Mouse (Mus musculus) spleen, adult 18-20 months (tissue): ENCODE data around the gene Ncor1.
"Not testable (repeated sequence)": the region's sequence is repeated elsewhere in the genome, so short reads cannot be mapped to it uniquely, and the experiment has no call there.

ENCODE experiments used
- DNase-seq, 2 experiments: peaks; one replicate each; pipeline ENCODE4 v3.0.0; 2022; ENCODE audit warnings: mixed read lengths in 2 of 2

Gene Ncor1

GRCm38 (mm10) chr11:62457891-62458270 is 460 bp downstream of the Ncor1 start:
- no peak for DNase-seq

- DNase-seq: peak; percentile 84 to 89
These were observed 975 bp downstream of the Ncor1 start for GRCm38 (mm10) chr11:62457241-62457890.

GRCm38 (mm10) chr11:62456483-62457172 is 1.7 kb downstream of the Ncor1 start:
- DNase-seq: peak in 1 of 2 experiments; percentile 44

- DNase-seq: no peak
These were observed 2.3 kb downstream of the Ncor1 start for GRCm38 (mm10) chr11:62456021-62456482.

GRCm38 (mm10) chr11:62455193-62455592 is 3.1 kb downstream of the Ncor1 start:
- DNase-seq: no peak

GRCm38 (mm10) chr11:62448971-62449370 is 9.4 kb downstream of the Ncor1 start:
- no peak for DNase-seq

GRCm38 (mm10) chr11:62445799-62446198 is 12.5 kb downstream of the Ncor1 start:
- DNase-seq: no peak

- DNase-seq: no peak
These were observed 17.5 kb downstream of the Ncor1 start for GRCm38 (mm10) chr11:62440670-62441315.

- no peak for DNase-seq
These were observed 26.1 kb downstream of the Ncor1 start for GRCm38 (mm10) chr11:62432211-62432610.

GRCm38 (mm10) chr11:62427105-62427504 is 31.2 kb downstream of the Ncor1 start:
- DNase-seq: peak; percentile 10 to 60

GRCm38 (mm10) chr11:62426266-62426665 is 32.1 kb downstream of the Ncor1 start:
- no peak for DNase-seq

GRCm38 (mm10) chr11:62424525-62424924 is 33.8 kb downstream of the Ncor1 start:
- DNase-seq: no peak

GRCm38 (mm10) chr11:62415026-62415425 is 43.3 kb downstream of the Ncor1 start:
- DNase-seq: no peak

- DNase-seq: no peak
These were observed 48.7 kb downstream of the Ncor1 start for GRCm38 (mm10) chr11:62409611-62410010.

GRCm38 (mm10) chr11:62408848-62409247 is 49.5 kb downstream of the Ncor1 start:
- DNase-seq: no peak

GRCm38 (mm10) chr11:62396405-62396804 is 61.9 kb downstream of the Ncor1 start:
- peak in 1 of 2 experiments; percentile 21 for DNase-seq

GRCm38 (mm10) chr11:62388331-62388679 is 70.0 kb downstream of the Ncor1 start:
- no peak for DNase-seq

- no peak for DNase-seq
These were observed 70.6 kb downstream of the Ncor1 start for GRCm38 (mm10) chr11:62387608-62388330.

GRCm38 (mm10) chr11:62377202-62377851 is 81.0 kb downstream of the Ncor1 start:
- DNase-seq: not testable (repeated sequence)

- no peak for DNase-seq
These were observed 86.6 kb downstream of the Ncor1 start for GRCm38 (mm10) chr11:62371776-62372175.

- no peak for DNase-seq
These were observed 88.4 kb downstream of the Ncor1 start for GRCm38 (mm10) chr11:62369924-62370323.

GRCm38 (mm10) chr11:62366879-62367278 is 91.5 kb downstream of the Ncor1 start:
- DNase-seq: no peak

- no peak for DNase-seq
These were observed 103.1 kb downstream of the Ncor1 start for GRCm38 (mm10) chr11:62355216-62355615.
